ENCODE assay signal across 9 mouse cellular contexts in genomic region chr5:113950786-113951692, GRCm38 (mm10). TPM values are rescaled to one million over a fixed set of nuclear protein-coding genes. Genes with fewer than 3 reads are reported as not detected.
DNase-seq lines count a peak whose midpoint lies in the region; ATAC-seq and TF ChIP-seq lines count a peak whose summit lies in the region.
"Had no signal": no experiment of that assay in that cellular context is flagged by ENCODE, and none has a peak within 500 bp of the region (broad histone marks: within the 10 kb centered on the region; RNA-seq: fewer than 3 reads in every experiment).

No protein-coding gene starts in this region.

- no peak overlapping the region for H3K4me3 ChIP-seq in heart, postnatal 0 days (ENCODE audit: low read depth, low read length)
- H3K4me3 ChIP-seq in forebrain, embryonic 14.5 days (ENCODE audit: low read depth, low read length) = no peak overlapping the region
- no peak overlapping the region for H3K4me3 ChIP-seq in liver, postnatal 0 days (ENCODE audit: low read depth, low read length)
- no peak overlapping the region for H3K4me3 ChIP-seq in kidney, adult 2 months (ENCODE audit: insufficient read depth, low read depth, low read length)

- H3K27me3 ChIP-seq in heart, postnatal 0 days (ENCODE audit: control insufficient read depth, insufficient read depth, low read length) = no peaks in the 10 kb centered on the region
- H3K27me3 ChIP-seq in forebrain, embryonic 14.5 days (replicated peaks; ENCODE audit: control insufficient read depth, insufficient read depth, low read length) = no peaks in the 10 kb centered on the region
- H3K27me3 ChIP-seq in liver, postnatal 0 days (ENCODE audit: insufficient read depth, low read length) = no peaks in the 10 kb centered on the region
- H3K27me3 ChIP-seq in kidney, adult 2 months (replicated peaks; ENCODE audit: control insufficient read depth, insufficient read depth, low read length) = no peaks in the 10 kb centered on the region

- ATAC-seq in heart, postnatal 0 days (ENCODE audit: insufficient read depth, low read depth) = no peak
- peak; percentile 79; the same call in 1 of the 2 replicates for ATAC-seq in cerebellum, adult (ENCODE audit: insufficient number of reproducible peaks, low FRiP score, low TSS enrichment)
- 0 out of 2 replicates have a peak, but pooled peaks have one; percentile 36 for ATAC-seq in forebrain, embryonic 14.5 days
- ATAC-seq in liver, postnatal 0 days = peak; percentile 23; the same call in 1 of the 2 replicates
- no peak for ATAC-seq in activated CD4-positive, CD25-positive, alpha-beta regulatory T cell, adult 4 months

- WGBS in heart, postnatal 0 days = 61% methylated on average over 19 of the region's 19 CpGs
- WGBS in forebrain, embryonic 14.5 days = 74% methylated on average over 19 of the region's 19 CpGs
- WGBS in liver, postnatal 0 days (ENCODE audit: insufficient replicate concordance) = 63% methylated on average over 19 of the region's 19 CpGs
- 83% methylated on average over 19 of the region's 19 CpGs for WGBS in kidney, adult 2 months

- no peak for TF ChIP-seq EP300 in heart, postnatal 0 days (IDR thresholded peaks at IDR 0.05; ENCODE audit: low read depth)
- no peak for TF ChIP-seq EP300 in liver, postnatal 0 days (IDR thresholded peaks at IDR 0.05; ENCODE audit: low read depth)

- H3K27ac ChIP-seq in heart, postnatal 0 days (ENCODE audit: low read depth) = peak overlapping the region; percentile 53
- peak overlapping the region; percentile 80 for H3K27ac ChIP-seq in forebrain, embryonic 14.5 days (ENCODE audit: low read depth, low read length)
- H3K27ac ChIP-seq in liver, postnatal 0 days (ENCODE audit: low read depth) = no peak overlapping the region; the same call in 1 of the 2 replicates
- H3K27ac ChIP-seq in kidney, adult 2 months (ENCODE audit: insufficient read depth, low read depth, low read length) = no peak overlapping the region

- TF ChIP-seq CTCF in heart, postnatal 0 days (IDR thresholded peaks at IDR 0.05; ENCODE audit: low read depth) = no peak
- no peak for TF ChIP-seq CTCF in liver, postnatal 0 days (IDR thresholded peaks at IDR 0.05; ENCODE audit: low read depth)
- TF ChIP-seq CTCF in kidney, adult 2 months (conservative IDR thresholded peaks at IDR 0.05; ENCODE audit: insufficient read depth, insufficient read length, low read depth, low read length) = no peak

- TF ChIP-seq POLR2A in kidney, adult 2 months (IDR thresholded peaks at IDR 0.05; ENCODE audit: low read depth, low read length) = no peak

- no peak overlapping the region for H3K4me2 ChIP-seq in heart, postnatal 0 days (ENCODE audit: low read depth, low read length)
- H3K4me2 ChIP-seq in forebrain, embryonic 14.5 days (ENCODE audit: low read length) = no peak overlapping the region
- H3K4me2 ChIP-seq in liver, postnatal 0 days (ENCODE audit: low read depth, low read length) = 0 out of 2 replicates have a peak overlapping the region, but pooled peaks have one; percentile 47

- peaks cover 15% of the 10 kb centered on the region for H3K4me1 ChIP-seq in heart, postnatal 0 days (ENCODE audit: control insufficient read depth, insufficient read depth)
- no peaks in the 10 kb centered on the region for H3K4me1 ChIP-seq in forebrain, embryonic 14.5 days (ENCODE audit: control insufficient read depth, insufficient read depth, low read length)
- peaks cover 16% of the 10 kb centered on the region; the same call in 1 of the 2 replicates for H3K4me1 ChIP-seq in liver, postnatal 0 days (ENCODE audit: insufficient read depth)
- H3K4me1 ChIP-seq in kidney, adult 2 months (ENCODE audit: control insufficient read depth, insufficient read depth, low read length) = no peaks in the 10 kb centered on the region

- no peak for DNase-seq in heart, postnatal 0 days (ENCODE audit: low spot score)
- DNase-seq in heart, postnatal 4 days = no peak
- peak; percentile 53 for DNase-seq in forebrain, embryonic 14.5 days (ENCODE audit: low spot score)
- no peak for DNase-seq in liver, postnatal 0 days
- DNase-seq in kidney, adult 2 months = no peak
- DNase-seq in right cerebral cortex, adult 18-20 months = no peak

- H3K9ac ChIP-seq in heart, postnatal 0 days (replicated peaks; ENCODE audit: low read depth, low read length) = peak overlapping the region; percentile 28; the same call in 1 of the 2 replicates
- 0 out of 2 replicates have a peak overlapping the region, but pooled peaks have one; percentile 7 for H3K9ac ChIP-seq in forebrain, embryonic 14.5 days (ENCODE audit: low read length)
- no peak overlapping the region for H3K9ac ChIP-seq in liver, postnatal 0 days (replicated peaks)

- peaks cover 56% of the 10 kb centered on the region for H3K36me3 ChIP-seq in heart, postnatal 0 days (replicated peaks; ENCODE audit: control insufficient read depth, insufficient read depth, low read length)
- peaks cover 67% of the 10 kb centered on the region for H3K36me3 ChIP-seq in forebrain, embryonic 14.5 days (ENCODE audit: control insufficient read depth, insufficient read depth, low read length)
- peaks cover 59% of the 10 kb centered on the region for H3K36me3 ChIP-seq in liver, postnatal 0 days (replicated peaks; ENCODE audit: insufficient read depth, low read length)
- H3K36me3 ChIP-seq in kidney, adult 2 months (ENCODE audit: control insufficient read depth, insufficient read depth, low read length) = no peaks in the 10 kb centered on the region; the same call in none of the 2 replicates

- no peaks in the 10 kb centered on the region for H3K9me3 ChIP-seq in heart, postnatal 0 days (replicated peaks; ENCODE audit: control insufficient read depth, low read length)
- no peaks in the 10 kb centered on the region for H3K9me3 ChIP-seq in forebrain, embryonic 14.5 days (replicated peaks; ENCODE audit: control insufficient read depth, low read length)
- no peaks in the 10 kb centered on the region for H3K9me3 ChIP-seq in liver, postnatal 0 days (ENCODE audit: low read length)

RNA-seq across cellular contexts. Expression of gene Coro1c, which starts 42.5 kb away (rescaled TPM):
- 78.2 and 93.4 TPM in 2 replicates for total RNA-seq in heart, postnatal 0 days (2014; rRNA removed; ENCODE audit: low replicate concordance)
- polyA plus RNA-seq in heart, postnatal 0 days (2015; fragmentation: Nextera tagmentation; extraction: Ambion mirVana) = 40.0 and 46.6 TPM in 2 replicates
- 100 to 1,000 TPM in 1 of 2 experiments, 10 to 100 TPM in 1; 92.4 to 108 TPM for total RNA-seq in heart, postnatal 4 days (2021)
- polyA plus RNA-seq in forebrain, embryonic 14.5 days (2014; fragmentation: Nextera tagmentation; extraction: Ambion mirVana) = 169 and 193 TPM in 2 replicates
- polyA plus RNA-seq in liver, postnatal 0 days (2015; fragmentation: Nextera tagmentation; extraction: Ambion mirVana) = 23.6 and 27.6 TPM in 2 replicates
- polyA plus RNA-seq in activated CD4-positive, CD25-positive, alpha-beta regulatory T cell, adult 4 months (2017; shearing (Covaris generic)) = 10 to 100 TPM; 59.2 to 70.7 TPM
- 43.1 and 43.5 TPM in 2 replicates for polyA plus RNA-seq in kidney, adult 2 months (2012; rRNA removed)

RNA-seq across cellular contexts. Expression of gene Ssh1, which starts 42.7 kb away (rescaled TPM):
- total RNA-seq in heart, postnatal 0 days (2014; rRNA removed; ENCODE audit: low replicate concordance) = 7.1 and 10.0 TPM in 2 replicates
- polyA plus RNA-seq in heart, postnatal 0 days (2015; fragmentation: Nextera tagmentation; extraction: Ambion mirVana) = 5.8 and 6.8 TPM in 2 replicates
- total RNA-seq in heart, postnatal 4 days (2021) = 10 to 100 TPM; 24.0 to 25.0 TPM
- polyA plus RNA-seq in forebrain, embryonic 14.5 days (2014; fragmentation: Nextera tagmentation; extraction: Ambion mirVana) = 16.0 and 16.6 TPM in 2 replicates
- polyA plus RNA-seq in liver, postnatal 0 days (2015; fragmentation: Nextera tagmentation; extraction: Ambion mirVana) = 3.7 and 4.3 TPM in 2 replicates
- polyA plus RNA-seq in activated CD4-positive, CD25-positive, alpha-beta regulatory T cell, adult 4 months (2017; shearing (Covaris generic)) = 10 to 100 TPM; 15.8 to 17.9 TPM
- polyA plus RNA-seq in kidney, adult 2 months (2012; rRNA removed) = 11.3 and 12.1 TPM in 2 replicates

RNA-seq across cellular contexts. Expression of gene Dao, which starts 52.5 kb away (rescaled TPM):
- total RNA-seq in heart, postnatal 0 days (2014; rRNA removed; ENCODE audit: low replicate concordance) = not detected in 2 replicates
- not detected in 2 replicates for polyA plus RNA-seq in heart, postnatal 0 days (2015; fragmentation: Nextera tagmentation; extraction: Ambion mirVana)
- not detected for total RNA-seq in heart, postnatal 4 days (2021)
- not detected in 2 replicates for polyA plus RNA-seq in forebrain, embryonic 14.5 days (2014; fragmentation: Nextera tagmentation; extraction: Ambion mirVana)
- polyA plus RNA-seq in liver, postnatal 0 days (2015; fragmentation: Nextera tagmentation; extraction: Ambion mirVana) = not detected in 2 replicates
- polyA plus RNA-seq in activated CD4-positive, CD25-positive, alpha-beta regulatory T cell, adult 4 months (2017; shearing (Covaris generic)) = under 1 TPM in 1 of 2 experiments, not detected in 1; 0.48 TPM
- polyA plus RNA-seq in kidney, adult 2 months (2012; rRNA removed) = 369 and 376 TPM in 2 replicates
- total RNA-seq: gastrocnemius, adult 8-10 months had no signal

Comparison
In these comparisons a context has a peak if more than half of its experiments do, and no peak if none do; other contexts are left out.
1. ATAC-seq: peak in cerebellum, adult (single experiment), forebrain, embryonic 14.5 days (single experiment) and liver, postnatal 0 days (single experiment); none in heart, postnatal 0 days (single experiment) and activated CD4-positive, CD25-positive, alpha-beta regulatory T cell, adult 4 months (single experiment).
2. H3K27ac ChIP-seq: peak in heart, postnatal 0 days (single experiment) and forebrain, embryonic 14.5 days (single experiment); none in liver, postnatal 0 days (single experiment) and kidney, adult 2 months (single experiment).
3. RNA of gene Dao, which starts 52.5 kb away (polyA plus RNA-seq): 369 to 376 TPM in kidney, adult 2 months; 0.48 TPM in activated CD4-positive, CD25-positive, alpha-beta regulatory T cell, adult 4 months, not detected in forebrain, embryonic 14.5 days, not detected in heart, postnatal 0 days and not detected in liver, postnatal 0 days; every median in the first group is over 100 times any median in the second.